Mouse (Mus musculus): Measurements from ENCODE around the gene Apopt1. TPM values are rescaled to one million over a fixed set of nuclear protein-coding genes. Genes with fewer than 3 reads are reported as not detected.

The Apopt1 gene
- total RNA-seq, 2 experiments from 2014 or later: 4.8 to 8.4 TPM

- no peak for ATAC-seq (replicated peaks; ENCODE audit: low FRiP score, poor library complexity, severe bottlenecking)
Measured at GRCm38 (mm10) chr12:111738754-111739153, 25.7 kb downstream of the Apopt1 start.

GRCm38 (mm10) chr12:111741338-111741737, 28.3 kb downstream of the Apopt1 start:
- no peak for ATAC-seq (replicated peaks; ENCODE audit: low FRiP score, poor library complexity, severe bottlenecking)

- no peak for ATAC-seq (replicated peaks; ENCODE audit: low FRiP score, poor library complexity, severe bottlenecking)
Measured at GRCm38 (mm10) chr12:111743419-111743818, 30.4 kb downstream of the Apopt1 start.

- no peak for ATAC-seq (replicated peaks; ENCODE audit: low FRiP score, poor library complexity, severe bottlenecking)
Measured at GRCm38 (mm10) chr12:111743981-111744423, 30.9 kb downstream of the Apopt1 start.

- ATAC-seq (replicated peaks; ENCODE audit: low FRiP score, poor library complexity, severe bottlenecking): no peak
Measured at GRCm38 (mm10) chr12:111745274-111745673, 32.2 kb downstream of the Apopt1 start.

- ATAC-seq (replicated peaks; ENCODE audit: low FRiP score, poor library complexity, severe bottlenecking): no peak
Measured at GRCm38 (mm10) chr12:111746091-111746490, 33.0 kb downstream of the Apopt1 start.

- no peak for ATAC-seq (replicated peaks; ENCODE audit: low FRiP score, poor library complexity, severe bottlenecking)
Measured at GRCm38 (mm10) chr12:111747421-111747820, 34.4 kb downstream of the Apopt1 start.

- ATAC-seq (replicated peaks; ENCODE audit: low FRiP score, poor library complexity, severe bottlenecking): no peak
Measured at GRCm38 (mm10) chr12:111750739-111751138, 37.7 kb downstream of the Apopt1 start.

- no peak for ATAC-seq (replicated peaks; ENCODE audit: low FRiP score, poor library complexity, severe bottlenecking)
Measured at GRCm38 (mm10) chr12:111752491-111752890, 39.4 kb downstream of the Apopt1 start.

GRCm38 (mm10) chr12:111753347-111753746, 40.3 kb downstream of the Apopt1 start:
- ATAC-seq (replicated peaks; ENCODE audit: low FRiP score, poor library complexity, severe bottlenecking): no peak

GRCm38 (mm10) chr12:111754710-111755109, 41.6 kb downstream of the Apopt1 start:
- ATAC-seq (replicated peaks; ENCODE audit: low FRiP score, poor library complexity, severe bottlenecking): no peak

GRCm38 (mm10) chr12:111755231-111755630, 42.2 kb downstream of the Apopt1 start:
- no peak for ATAC-seq (replicated peaks; ENCODE audit: low FRiP score, poor library complexity, severe bottlenecking)

- no peak for ATAC-seq (replicated peaks; ENCODE audit: low FRiP score, poor library complexity, severe bottlenecking)
Measured at GRCm38 (mm10) chr12:111756082-111756697, 43.1 kb downstream of the Apopt1 start.

- ATAC-seq (replicated peaks; ENCODE audit: low FRiP score, poor library complexity, severe bottlenecking): no peak
Measured at GRCm38 (mm10) chr12:111756698-111757082, 43.6 kb downstream of the Apopt1 start.

GRCm38 (mm10) chr12:111757561-111758325, 44.7 kb downstream of the Apopt1 start:
- no peak for ATAC-seq (replicated peaks; ENCODE audit: low FRiP score, poor library complexity, severe bottlenecking)

GRCm38 (mm10) chr12:111758381-111759175, 45.5 kb downstream of the Apopt1 start, which contains the start of gene Klc1:
TSS of gene Klc1 (plus strand) at chr12:111758849.
- ATAC-seq (replicated peaks; ENCODE audit: low FRiP score, poor library complexity, severe bottlenecking): peak; percentile 78

- ATAC-seq (replicated peaks; ENCODE audit: low FRiP score, poor library complexity, severe bottlenecking): peak; percentile 41
Measured at GRCm38 (mm10) chr12:111759176-111760061, 46.4 kb downstream of the Apopt1 start.

- ATAC-seq (replicated peaks; ENCODE audit: low FRiP score, poor library complexity, severe bottlenecking): no peak
Measured at GRCm38 (mm10) chr12:111760306-111760908, 47.3 kb downstream of the Apopt1 start.

GRCm38 (mm10) chr12:111762620-111763280, 49.7 kb downstream of the Apopt1 start:
- ATAC-seq (replicated peaks; ENCODE audit: low FRiP score, poor library complexity, severe bottlenecking): no peak
